Mouse (Mus musculus) regulatory T cell (primary cell): Measurements from ENCODE around the gene Fam71a.

Source experiments
- in situ Hi-C: fragments of 300-600 bp; cut with MboI, MseI; formaldehyde crosslinking; loops from one replicate; pipeline ENCODE4 v1.15.1; 2025; ENCODE audit warnings: high pct_unique_total_duplicates

Gene Fam71a

DNA sequence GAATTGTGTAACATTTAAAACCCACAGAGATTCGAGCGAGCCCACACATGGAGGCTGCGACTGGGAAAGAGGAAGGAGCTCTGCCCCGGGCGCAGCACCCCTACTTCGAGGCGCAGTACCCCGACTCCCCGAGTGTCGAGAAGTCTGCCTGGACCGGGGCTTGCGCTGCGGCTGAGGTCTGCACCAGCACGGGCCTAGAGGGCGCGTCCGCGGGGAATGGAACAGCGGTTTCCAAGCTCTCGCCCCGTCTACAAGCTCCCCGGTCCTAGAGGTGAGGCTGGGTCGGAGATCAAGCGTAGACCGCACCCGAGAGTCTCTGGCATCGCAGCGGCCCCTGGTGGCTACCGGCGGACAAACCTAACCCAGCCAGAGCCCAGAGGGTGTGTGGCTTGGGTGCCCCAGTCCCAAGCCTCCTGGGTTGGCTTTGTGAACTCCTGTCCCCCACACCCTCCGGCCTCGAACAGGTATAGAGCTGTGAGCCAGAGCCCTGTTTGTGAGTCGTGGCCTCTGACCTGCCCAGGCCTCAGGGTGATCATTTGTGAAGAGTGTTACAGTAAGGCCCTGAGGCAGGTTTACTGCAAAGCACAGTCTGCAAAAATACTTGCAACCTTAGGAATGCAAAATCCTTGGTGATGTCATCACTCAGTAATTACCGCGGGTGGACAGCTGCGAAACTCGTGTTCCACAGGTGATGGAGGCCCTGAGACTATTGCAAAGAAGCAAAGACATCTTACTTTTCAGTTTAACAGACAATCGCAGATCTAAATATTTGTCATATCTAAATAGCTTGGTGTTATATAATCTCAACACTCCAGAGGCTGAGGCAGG lies 38.6 kb downstream of the Fam71a start:
- in situ Hi-C loops, result loop anchor here (5.0 kb wide), 1 partner anchor 39 kb away; no protein-coding TSS in a partner anchor

DNA sequence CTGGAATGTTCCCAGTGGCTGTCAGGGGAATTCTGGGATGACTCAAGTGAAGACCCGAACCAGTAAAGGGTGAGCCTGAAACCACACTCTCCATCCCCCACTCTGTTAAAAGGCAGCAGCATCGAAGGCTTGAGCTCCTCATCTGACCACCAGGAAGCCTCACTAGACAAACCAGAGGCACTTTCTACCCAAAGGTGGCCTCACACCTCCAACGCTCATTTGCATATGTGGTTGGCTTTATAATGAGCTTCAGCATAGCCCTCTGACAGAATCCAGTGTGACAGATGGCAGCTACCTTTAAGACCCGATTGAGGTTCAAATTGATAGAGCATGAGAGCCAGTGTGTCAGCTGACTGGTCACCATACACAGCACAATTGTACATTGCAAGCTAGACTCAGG lies 40.3 kb downstream of the Fam71a start:
- in situ Hi-C loops, result no loop called here

DNA sequence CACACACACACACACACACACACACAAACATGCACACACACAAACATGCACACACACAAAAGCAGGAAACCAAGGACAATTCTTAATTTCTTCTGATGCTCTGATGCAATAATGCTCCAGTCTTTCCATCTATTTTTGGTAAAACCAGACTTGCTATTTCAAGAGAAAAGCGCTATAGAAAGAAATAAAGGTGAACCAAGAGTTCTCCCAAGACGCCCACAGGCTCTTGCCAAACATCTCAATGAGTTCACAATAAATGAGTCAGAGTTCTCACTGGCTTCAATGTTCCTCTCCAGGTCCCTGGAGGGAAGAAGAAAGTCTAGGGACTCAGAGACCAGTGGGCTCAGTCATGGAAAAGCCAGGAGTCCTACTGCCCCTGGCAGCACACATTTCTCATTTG lies 40.9 kb downstream of the Fam71a start:
- in situ Hi-C loops, result no loop called here

DNA sequence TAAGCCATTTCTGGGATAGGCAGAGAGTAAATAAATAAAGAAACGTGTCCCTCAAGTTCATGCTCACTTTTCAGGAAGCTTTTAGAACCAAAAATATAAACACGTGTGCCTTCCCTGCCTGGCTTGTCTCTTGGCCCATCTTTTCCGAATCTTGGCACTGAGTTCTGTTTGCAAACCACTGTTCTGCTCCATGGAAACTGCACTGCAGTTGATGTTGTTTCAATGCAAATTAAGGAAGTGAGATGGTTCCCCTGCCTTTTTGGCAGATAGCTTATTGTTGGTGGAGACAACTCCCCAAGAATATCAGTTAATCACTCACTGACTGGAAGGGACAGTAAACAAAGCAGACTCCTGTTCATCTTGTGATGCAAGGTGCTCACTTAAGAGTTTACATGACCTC lies 41.9 kb downstream of the Fam71a start:
- in situ Hi-C loops, result no loop called here

DNA sequence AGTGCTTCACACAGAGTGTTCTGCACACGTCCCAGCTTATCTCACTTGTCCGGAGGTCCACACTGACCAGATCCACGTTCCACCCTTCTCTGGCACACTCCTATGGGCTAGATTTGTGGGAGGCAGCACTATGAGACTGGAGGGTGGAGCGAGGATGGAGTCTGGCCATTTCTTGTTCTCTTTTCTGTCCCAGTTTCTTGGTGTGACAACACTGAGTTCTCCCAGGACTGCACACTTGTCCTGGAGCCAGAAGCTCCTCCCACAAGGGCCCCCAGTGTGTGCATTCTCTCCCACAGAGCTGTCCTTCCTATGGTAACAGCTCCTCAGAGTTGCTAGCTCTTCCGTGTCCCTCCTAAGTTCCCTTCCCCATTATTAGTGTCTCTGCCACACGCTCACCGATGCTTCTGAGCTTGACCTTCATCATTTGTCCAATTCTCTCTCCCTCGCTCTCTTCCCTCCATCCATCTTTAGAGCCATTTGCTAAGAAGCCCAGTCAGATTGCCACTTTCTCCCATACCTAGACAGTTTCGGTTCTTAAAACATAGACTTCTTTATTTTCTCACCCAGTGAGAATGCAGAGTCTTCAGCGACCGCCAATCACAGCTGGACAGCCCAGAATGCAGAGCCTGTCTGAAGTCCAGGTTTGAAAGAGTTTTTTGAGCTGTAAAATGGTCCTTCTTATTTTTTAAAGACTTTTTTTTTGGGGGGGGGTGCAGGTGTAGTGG lies 48.9 kb downstream of the Fam71a start:
- in situ Hi-C loops, result no loop called here

DNA sequence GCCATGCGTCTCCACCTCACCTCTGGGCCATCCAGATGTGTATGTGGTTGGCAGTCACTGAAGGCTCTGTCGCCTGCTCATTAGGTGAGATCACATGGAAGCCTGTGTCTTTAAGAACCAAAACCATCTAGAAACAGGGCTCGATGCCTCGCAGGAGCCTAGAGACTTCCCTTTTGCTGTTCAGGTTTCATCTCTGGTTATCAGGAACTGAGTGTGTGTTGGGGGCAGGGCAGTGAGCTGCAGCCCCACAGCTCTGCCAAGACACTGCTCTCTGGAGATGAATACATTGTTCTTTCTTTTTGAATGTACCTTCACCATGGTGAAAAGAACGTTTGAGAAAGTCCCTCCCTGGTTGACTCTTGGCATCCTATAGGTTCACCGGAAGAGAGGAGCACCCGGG lies 49.7 kb downstream of the Fam71a start:
- in situ Hi-C loops, result no loop called here
